Mouse (Mus musculus): ENCODE data around the gene Zbtb21.

DNA sequence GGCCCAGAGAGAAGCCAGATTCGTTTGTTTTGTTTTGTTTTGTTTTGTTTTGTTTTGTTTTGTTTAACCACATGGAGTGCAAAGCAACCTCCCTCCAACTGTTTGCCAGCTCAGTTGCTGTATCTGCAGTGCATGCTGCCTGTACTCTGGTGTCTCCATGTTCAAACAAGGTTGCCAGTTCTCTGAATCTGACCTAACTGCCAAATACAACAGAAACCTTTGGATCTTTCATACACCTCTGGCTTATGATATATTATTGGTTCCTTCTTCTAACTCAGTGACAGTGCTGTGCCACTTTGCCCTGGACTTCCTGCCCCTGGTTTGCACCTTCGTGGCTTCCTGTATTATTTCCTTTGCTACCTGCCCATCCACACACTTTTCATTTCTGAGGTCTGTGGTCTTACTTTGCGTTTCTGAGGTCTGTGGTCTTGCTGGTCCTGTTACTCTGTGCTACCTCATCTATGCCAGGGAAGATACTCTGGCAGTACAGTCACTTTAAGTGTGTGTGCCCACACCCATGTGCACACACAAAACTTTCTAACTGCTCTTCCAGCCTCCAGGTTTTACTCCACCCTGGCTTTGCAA lies 1.6 kb upstream of the Zbtb21 start:
- no peak for TF ChIP-seq CTCF (IDR thresholded peaks at IDR 0.05; ENCODE audit: low read depth)
- no peak for TF ChIP-seq EP300 (IDR thresholded peaks at IDR 0.05; ENCODE audit: low read depth)

All from liver, postnatal 0 days (tissue).